Mouse (Mus musculus): ENCODE measurements around the gene Sparc.

Sparc gene

GRCm38 (mm10) chr11:55365242-55365641 is 57.7 kb downstream of the Sparc start:
- DNase-seq (ENCODE audit: low spot score): no peak

GRCm38 (mm10) chr11:55364662-55365061 is 58.3 kb downstream of the Sparc start:
- peak; percentile 22 for DNase-seq (ENCODE audit: low spot score)

- no peak for DNase-seq (ENCODE audit: low spot score)
These were observed 64.7 kb downstream of the Sparc start for GRCm38 (mm10) chr11:55358094-55358783.

GRCm38 (mm10) chr11:55356846-55357245 is 66.1 kb downstream of the Sparc start:
- no peak for DNase-seq (ENCODE audit: low spot score)
